Mouse (Mus musculus) lung, embryonic 14.5 days (tissue): ENCODE measurements at regions not wholly inside any gene's neighbourhood (a gene's known extent, or its start where the extent isn't known, plus 50 kb on each side); places are given as distances from the start of the nearest gene placed in this dataset.

Source experiments
- ATAC-seq: fragments of 200-750 bp; cut with Nextera tagmentation; 2 replicates; pipeline ENCODE4 v1.8.0; 2017; ENCODE audit warnings: mild to moderate bottlenecking, moderate TSS enrichment, moderate library complexity; ENCODE audit not compliant: insufficient read depth
- DNase-seq: peaks from one replicate; pipeline ENCODE4 v3.0.0-alpha.2; 2015
- H3K27ac ChIP-seq: fragments of 300-500 bp; sonication (generic); 2 replicates; pipeline ENCODE4 v1.5.1; 2014; ENCODE audit warnings: low read depth, mild to moderate bottlenecking, moderate library complexity
- H3K27me3 ChIP-seq: fragments of 300-500 bp; sonication (generic); 2 replicates; pipeline ENCODE4 v1.6.1; 2014; ENCODE audit warnings: low read length, control low read depth; ENCODE audit not compliant: insufficient read depth
- H3K36me3 ChIP-seq: fragments of 300-500 bp; sonication (generic); 2 replicates; pipeline ENCODE4 v1.6.1; 2014; ENCODE audit warnings: control low read depth; ENCODE audit not compliant: insufficient read depth
- H3K4me1 ChIP-seq: fragments of 300-500 bp; sonication (generic); 2 replicates; pipeline ENCODE4 v1.6.1; 2014; ENCODE audit warnings: antibody characterized with exemption, control low read depth; ENCODE audit not compliant: insufficient read depth
- H3K4me2 ChIP-seq: fragments of 300-500 bp; sonication (generic); 2 replicates; pipeline ENCODE4 v1.6.1; 2014; ENCODE audit warnings: mild to moderate bottlenecking
- H3K4me3 ChIP-seq: fragments of 300-500 bp; sonication (generic); 2 replicates; pipeline ENCODE4 v1.5.1; 2014; ENCODE audit warnings: low read depth, low read length
- H3K9ac ChIP-seq: fragments of 300-500 bp; sonication (generic); 2 replicates; pipeline ENCODE4 v1.6.1; 2014
- H3K9me3 ChIP-seq: fragments of 300-500 bp; sonication (generic); 2 replicates; pipeline ENCODE4 v1.6.1; 2016; ENCODE audit warnings: low read depth, low read length, control low read depth
- CTCF ChIP-seq: IDR thresholded peaks from 2 replicates; pipeline ENCODE4 v1.5.1; 2016; ENCODE audit warnings: antibody characterized with exemption, low read depth
- WGBS: fragments of 180-500 bp; shearing (Covaris S2); extraction: QIAGEN DNeasy Blood & Tissue Kit; methylation state at CpG from one replicate; pipeline ENCODE4 v1.1.7; 2014; 5-methylcytosine and 5-hydroxymethylcytosine counted together

DNA sequence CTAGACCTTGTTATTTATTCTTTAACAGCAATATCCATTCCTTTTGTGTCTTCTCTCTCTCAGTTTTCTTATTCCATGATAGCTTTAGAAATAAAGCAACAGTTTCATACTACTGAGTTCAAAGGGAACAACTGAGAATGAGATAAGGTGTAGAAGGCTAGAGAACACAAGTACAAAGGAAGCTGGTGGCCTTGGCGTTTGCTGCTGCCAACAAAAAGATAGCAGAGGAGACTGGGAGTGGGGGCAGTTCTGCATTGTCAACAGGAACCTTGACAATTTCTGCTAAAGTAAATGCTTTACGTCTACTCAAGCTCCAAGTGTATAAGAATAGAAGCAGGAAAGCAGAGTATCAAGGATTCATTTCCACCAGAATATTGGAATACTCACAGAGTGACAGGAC, 109.3 kb upstream of the B430305J03Rik start:
- WGBS = 32% methylated on average over 2 of the region's 2 CpGs
- TF ChIP-seq CTCF = no peak
- ATAC-seq (no peak), DNase-seq (no peak)
- no peaks in the 10 kb centered on the region for H3K4me1 ChIP-seq
- H3K4me3 ChIP-seq = no peak overlapping the region
- H3K9me3 ChIP-seq = no peaks in the 10 kb centered on the region
- H3K4me2 ChIP-seq = no peak overlapping the region
- no peaks in the 10 kb centered on the region for H3K27me3 ChIP-seq
- H3K9ac ChIP-seq = no peak overlapping the region
- no peak overlapping the region for H3K27ac ChIP-seq
- H3K36me3 ChIP-seq = no peaks in the 10 kb centered on the region

DNA sequence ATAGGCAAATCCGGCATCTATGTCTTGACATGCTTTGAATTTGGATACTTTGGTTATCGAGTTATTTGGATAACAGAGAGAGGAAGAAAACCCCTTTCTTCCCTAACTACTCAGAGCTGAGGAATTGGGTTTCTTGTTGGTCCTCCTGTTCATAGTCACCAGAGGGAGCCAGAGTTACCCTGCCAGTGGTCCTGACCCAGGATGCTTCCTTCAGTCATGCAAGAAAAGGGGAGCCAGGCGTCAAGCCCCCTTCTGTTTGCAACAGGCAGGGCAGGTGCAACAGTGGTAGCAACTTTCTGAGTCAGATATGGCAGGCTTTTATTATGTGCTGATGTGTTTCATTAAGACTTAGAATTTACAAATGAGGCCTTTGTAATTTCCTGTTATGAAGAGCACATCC, 101.4 kb upstream of the B430305J03Rik start:
- no peak overlapping the region for H3K9ac ChIP-seq
- peak; percentile 71 for TF ChIP-seq CTCF
- no peak overlapping the region for H3K4me2 ChIP-seq
- 26% methylated on average over 3 of the region's 3 CpGs for WGBS
- no peaks in the 10 kb centered on the region for H3K27me3 ChIP-seq
- H3K36me3 ChIP-seq = no peaks in the 10 kb centered on the region
- ATAC-seq = 0 out of 2 replicates have a peak, but pooled peaks have one; percentile 47
- H3K9me3 ChIP-seq = no peaks in the 10 kb centered on the region
- peak; percentile 68 for DNase-seq
- no peak overlapping the region for H3K4me3 ChIP-seq
- H3K4me1 ChIP-seq = no peaks in the 10 kb centered on the region
- no peak overlapping the region for H3K27ac ChIP-seq

DNA sequence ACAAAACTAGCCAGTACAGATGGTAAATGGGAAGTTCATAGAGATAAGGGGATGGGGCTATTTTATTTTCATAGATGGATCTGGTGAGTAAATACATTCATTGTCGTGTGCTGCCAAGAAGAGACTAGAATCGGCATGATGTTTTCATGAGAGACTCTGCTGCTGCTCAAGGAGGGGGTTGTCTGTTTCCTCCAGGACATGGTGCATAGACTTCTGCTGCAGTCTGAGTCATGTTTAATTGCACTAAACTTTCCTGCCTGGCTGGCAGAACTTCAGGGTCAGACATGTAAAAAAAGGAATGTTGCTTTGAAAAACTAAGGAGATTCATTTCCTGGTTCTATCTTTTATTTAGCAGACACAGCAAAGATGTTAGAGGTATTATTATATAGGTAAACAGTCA, 100.9 kb upstream of the B430305J03Rik start:
- H3K4me1 ChIP-seq = no peaks in the 10 kb centered on the region
- H3K9ac ChIP-seq = no peak overlapping the region
- H3K36me3 ChIP-seq = no peaks in the 10 kb centered on the region
- WGBS = 64% methylated on average over 2 of the region's 2 CpGs
- DNase-seq (no peak), ATAC-seq (no peak)
- no peaks in the 10 kb centered on the region for H3K27me3 ChIP-seq
- no peak overlapping the region for H3K4me3 ChIP-seq
- no peak for TF ChIP-seq CTCF
- no peaks in the 10 kb centered on the region for H3K9me3 ChIP-seq
- no peak overlapping the region for H3K27ac ChIP-seq
- no peak overlapping the region for H3K4me2 ChIP-seq

DNA sequence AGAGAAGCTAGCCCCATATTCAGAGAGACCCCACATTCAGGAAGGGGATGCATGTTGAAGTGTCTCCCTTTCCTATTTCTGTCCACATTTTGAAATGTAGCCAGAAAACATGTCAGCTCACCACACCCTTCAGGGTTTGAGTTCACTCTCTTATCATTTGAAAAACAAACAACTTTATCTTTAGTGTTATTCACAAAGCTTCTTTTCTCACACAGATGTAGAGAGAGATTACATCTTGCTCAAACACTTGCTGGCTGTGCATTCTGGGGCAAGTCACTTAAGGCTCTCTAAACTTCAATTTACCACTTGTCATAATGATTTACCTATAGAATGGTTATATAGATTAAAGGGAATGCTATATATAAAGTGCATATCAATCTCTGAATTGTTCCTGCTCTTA, 94.3 kb upstream of the B430305J03Rik start:
- H3K9ac ChIP-seq = no peak overlapping the region

DNA sequence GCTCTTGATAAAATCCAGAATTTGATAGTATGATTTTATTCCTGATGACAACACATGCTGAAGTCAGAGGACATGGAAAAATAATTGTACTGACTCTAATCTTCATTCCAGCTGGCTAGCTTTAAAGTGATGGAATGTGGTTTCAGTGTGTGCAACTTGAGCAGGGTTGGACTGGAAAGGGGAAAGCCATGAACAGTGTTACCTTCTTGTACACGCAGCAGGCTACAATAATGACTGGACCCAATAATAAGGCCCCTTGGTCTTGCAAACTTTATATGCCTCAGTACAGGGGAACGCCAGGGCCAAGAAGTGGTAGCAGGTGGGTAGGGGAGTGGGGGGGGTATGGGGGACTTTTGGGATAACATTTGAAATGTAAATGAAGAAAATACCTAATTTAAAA, 90.8 kb upstream of the B430305J03Rik start:
- H3K4me3 ChIP-seq = no peak overlapping the region
- no peaks in the 10 kb centered on the region for H3K36me3 ChIP-seq
- no peaks in the 10 kb centered on the region for H3K27me3 ChIP-seq
- H3K4me1 ChIP-seq = no peaks in the 10 kb centered on the region
- DNase-seq = no peak
- no peak overlapping the region for H3K27ac ChIP-seq
- TF ChIP-seq CTCF = no peak
- H3K9ac ChIP-seq = no peak overlapping the region
- no peaks in the 10 kb centered on the region for H3K9me3 ChIP-seq
- H3K4me2 ChIP-seq = no peak overlapping the region
- no peak for ATAC-seq
- WGBS = 90% methylated on average over 2 of the region's 2 CpGs

More for the DNA sequence above, 94.3 kb upstream of the B430305J03Rik start:
- Histone ChIP-seq H3K4me1 (no peaks in the 10 kb centered on the region), H3K36me3 (no peaks in the 10 kb centered on the region), H3K9me3 (no peaks in the 10 kb centered on the region), H3K27ac (no peak overlapping the region), H3K27me3 (no peaks in the 10 kb centered on the region), H3K4me2 (no peak overlapping the region), H3K4me3 (no peak overlapping the region)
- ATAC-seq (no peak), DNase-seq (no peak)
- TF ChIP-seq CTCF = no peak

DNA sequence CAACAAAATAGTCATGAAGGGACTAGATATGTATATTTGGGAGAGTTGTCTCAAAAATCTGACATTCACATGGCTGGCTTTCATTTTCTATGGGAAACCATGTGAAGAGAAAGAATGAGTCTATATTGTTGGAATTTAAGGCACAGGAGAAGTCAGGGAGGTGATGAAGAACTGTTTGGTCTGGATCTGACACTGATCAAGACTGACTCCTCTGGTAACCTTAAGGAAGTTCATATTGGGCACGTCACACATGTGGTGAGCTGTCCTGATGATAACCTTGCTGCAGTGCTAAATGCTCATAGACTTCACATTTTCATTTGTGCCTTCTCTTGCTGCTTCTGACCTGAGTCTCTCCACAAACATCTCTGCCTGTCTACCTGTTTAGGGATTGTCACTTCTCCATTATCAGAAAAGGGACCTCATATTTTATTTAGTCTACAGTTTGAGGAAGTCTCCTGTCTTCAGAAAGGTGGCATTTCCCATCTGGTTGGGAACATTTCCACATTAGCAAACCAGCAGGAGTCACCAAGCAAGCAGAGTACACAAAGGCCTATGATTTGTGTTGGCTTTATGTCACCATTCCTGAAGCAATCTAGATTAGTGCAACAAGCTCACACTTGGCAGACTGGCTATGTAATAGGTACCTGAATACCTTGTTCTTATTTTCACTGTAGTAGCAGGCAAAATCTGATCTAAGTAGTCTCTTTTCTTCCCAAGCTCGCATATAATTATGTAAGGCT, 76.4 kb upstream of the B430305J03Rik start:
- DNase-seq (no peak), ATAC-seq (no peak)
- WGBS = 66% methylated on average over 2 of the region's 2 CpGs
- no peaks in the 10 kb centered on the region for H3K9me3 ChIP-seq
- TF ChIP-seq CTCF = no peak
- no peak overlapping the region for H3K4me3 ChIP-seq
- H3K27ac ChIP-seq = no peak overlapping the region
- H3K9ac ChIP-seq = no peak overlapping the region
- no peak overlapping the region for H3K4me2 ChIP-seq
- no peaks in the 10 kb centered on the region for H3K36me3 ChIP-seq
- no peaks in the 10 kb centered on the region for H3K4me1 ChIP-seq
- H3K27me3 ChIP-seq = no peaks in the 10 kb centered on the region

DNA sequence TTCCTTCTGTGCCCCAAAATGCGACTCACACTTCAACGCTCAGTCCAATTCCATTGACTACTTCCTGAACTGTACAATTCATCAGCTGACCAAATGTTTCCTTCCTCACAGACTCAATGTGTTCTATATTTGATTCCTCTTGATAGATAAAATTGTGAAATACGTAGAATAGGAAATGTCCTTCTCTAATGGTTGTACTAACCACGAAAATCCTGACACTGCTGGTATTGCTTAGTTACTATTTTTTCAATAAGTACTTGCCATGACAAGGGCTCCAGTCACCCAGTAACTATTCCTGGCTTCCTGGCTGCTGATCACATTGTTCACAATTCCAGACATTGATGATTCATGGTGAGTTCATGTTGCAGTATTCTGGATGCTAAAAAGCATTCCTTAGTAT, 75.7 kb upstream of the B430305J03Rik start:
- Histone ChIP-seq H3K4me3 (no peak overlapping the region), H3K4me1 (no peaks in the 10 kb centered on the region), H3K27me3 (no peaks in the 10 kb centered on the region), H3K4me2 (no peak overlapping the region), H3K27ac (no peak overlapping the region), H3K9ac (no peak overlapping the region), H3K9me3 (no peaks in the 10 kb centered on the region), H3K36me3 (no peaks in the 10 kb centered on the region)
- no peak for TF ChIP-seq CTCF
- WGBS = 78% methylated on average over 4 of the region's 4 CpGs
- DNase-seq (no peak), ATAC-seq (no peak)
